Mouse (Mus musculus) bone marrow macrophage, adult 2 months (primary cell): ENCODE measurements at regions not wholly inside any gene's neighbourhood (a gene's known extent, or its start where the extent isn't known, plus 50 kb on each side); places are given as distances from the start of the nearest gene placed in this dataset.

Source experiments
- CTCF ChIP-seq: IDR thresholded peaks from 2 replicates; pipeline ENCODE4 v1.5.1; 2012; ENCODE audit warnings: low read depth, mild to moderate bottlenecking, low read length, moderate library complexity
- POLR2A ChIP-seq: IDR thresholded peaks from 2 replicates; pipeline ENCODE4 v1.6.1; 2012; ENCODE audit warnings: mild to moderate bottlenecking, low read depth, low read length, borderline replicate concordance

DNA sequence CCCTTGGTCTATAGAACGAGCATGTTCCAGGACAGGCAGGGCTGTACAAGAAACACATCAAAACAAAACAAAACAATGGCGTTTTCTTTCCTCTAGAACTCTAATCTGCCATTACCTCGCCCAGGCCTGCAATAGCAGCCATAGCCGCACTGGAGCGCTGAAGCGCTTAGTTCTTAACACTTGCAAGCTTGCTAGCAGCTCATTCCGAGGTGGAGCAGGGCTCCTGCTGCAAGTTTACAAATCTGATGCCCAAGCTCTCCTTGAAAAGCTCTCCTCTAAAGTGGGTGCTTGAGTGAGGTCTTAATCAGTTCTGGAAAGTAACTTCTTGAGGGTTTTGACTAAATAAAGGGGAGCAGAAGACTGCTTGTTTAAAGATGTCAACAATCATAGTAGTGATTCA lies 127.2 kb upstream of the Gm9833 start:
- TF ChIP-seq CTCF: no peak
- TF ChIP-seq POLR2A: no peak
